Mouse (Mus musculus): Measurements from ENCODE around the gene Sorbs1.

DNA sequence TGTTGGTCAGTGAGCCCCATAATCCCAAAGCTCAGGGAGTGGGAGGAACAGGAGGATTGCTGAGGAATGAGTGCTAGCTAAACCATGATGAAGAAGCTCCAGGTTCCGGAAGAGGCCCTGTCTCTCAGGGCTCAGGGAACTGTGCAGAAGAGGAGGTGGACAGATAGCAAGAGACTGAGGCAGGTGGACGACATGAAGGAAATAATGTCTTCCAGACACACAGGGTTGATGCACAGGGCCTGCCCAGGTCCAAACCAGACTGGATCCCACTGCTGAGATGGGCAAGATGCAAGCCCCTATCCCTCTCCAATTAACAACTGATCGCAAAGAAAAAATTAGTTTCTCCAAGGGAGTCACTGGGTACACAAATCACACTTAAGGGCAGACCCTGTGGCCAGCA is 258.8 kb downstream of the Sorbs1 start:
- TF ChIP-seq MYOG (IDR thresholded peaks at IDR 0.05; ENCODE audit: control insufficient read depth in 1 of 3, insufficient read depth in 1 of 3, insufficient read length in 2 of 3, low read depth in 2 of 3) (no peak), POLR2A (IDR thresholded peaks at IDR 0.05; ENCODE audit: insufficient read length, low read depth) (no peak), POLR2AphosphoS2 (IDR thresholded peaks at IDR 0.05; ENCODE audit: insufficient read length, low read depth) (no peak), CEBPB (IDR thresholded peaks at IDR 0.05; ENCODE audit: insufficient read depth, poor library complexity, severe bottlenecking) (no peak), TCF12 (IDR thresholded peaks at IDR 0.05; ENCODE audit: insufficient read depth, poor library complexity, severe bottlenecking) (no peak), SRF (IDR thresholded peaks at IDR 0.05; ENCODE audit: control insufficient read depth, insufficient read length, low read depth) (no peak), E2F4 (IDR thresholded peaks at IDR 0.05; ENCODE audit: insufficient read depth) (no peak), MYOD1 (IDR thresholded peaks at IDR 0.05; ENCODE audit: control insufficient read depth in 1 of 3, insufficient read length in 2 of 3, low read depth in 2 of 3) (no peak)

All from myocyte (in vitro differentiated cells).